Mouse (Mus musculus): Measurements from ENCODE around the gene Fndc3b.
"Not testable (repeated sequence)": the region's sequence is repeated elsewhere in the genome, so short reads cannot be mapped to it uniquely, and the experiment has no call there.

Fndc3b gene

GRCm38 (mm10) chr3:27505582-27505981 lies 205.5 kb downstream of the Fndc3b start:
- no peak for DNase-seq (ENCODE audit: low read depth, low spot score)

GRCm38 (mm10) chr3:27503279-27504038 lies 207.6 kb downstream of the Fndc3b start:
- DNase-seq (ENCODE audit: low read depth, low spot score) = no peak

GRCm38 (mm10) chr3:27495296-27496073 lies 215.6 kb downstream of the Fndc3b start:
- no peak for DNase-seq (ENCODE audit: low read depth, low spot score)

- DNase-seq (ENCODE audit: low read depth, low spot score) = no peak
Measured at GRCm38 (mm10) chr3:27494698-27495097, 216.4 kb downstream of the Fndc3b start.

GRCm38 (mm10) chr3:27494066-27494465 lies 217.0 kb downstream of the Fndc3b start:
- no peak for DNase-seq (ENCODE audit: low read depth, low spot score)

- no peak for DNase-seq (ENCODE audit: low read depth, low spot score)
Measured at GRCm38 (mm10) chr3:27491821-27492220, 219.3 kb downstream of the Fndc3b start.

- DNase-seq (ENCODE audit: low read depth, low spot score) = no peak
Measured at GRCm38 (mm10) chr3:27491367-27491766, 219.7 kb downstream of the Fndc3b start.

GRCm38 (mm10) chr3:27490891-27491290 lies 220.2 kb downstream of the Fndc3b start:
- DNase-seq (ENCODE audit: low read depth, low spot score) = no peak

GRCm38 (mm10) chr3:27489550-27489949 lies 221.6 kb downstream of the Fndc3b start:
- no peak for DNase-seq (ENCODE audit: low read depth, low spot score)

- DNase-seq (ENCODE audit: low read depth, low spot score) = no peak
Measured at GRCm38 (mm10) chr3:27485141-27485540, 226.0 kb downstream of the Fndc3b start.

- DNase-seq (ENCODE audit: low read depth, low spot score) = no peak
Measured at GRCm38 (mm10) chr3:27484698-27485097, 226.4 kb downstream of the Fndc3b start.

GRCm38 (mm10) chr3:27483762-27484161 lies 227.3 kb downstream of the Fndc3b start:
- DNase-seq (ENCODE audit: low read depth, low spot score) = no peak

GRCm38 (mm10) chr3:27483321-27483720 lies 227.8 kb downstream of the Fndc3b start:
- no peak for DNase-seq (ENCODE audit: low read depth, low spot score)

- DNase-seq (ENCODE audit: low read depth, low spot score) = no peak
Measured at GRCm38 (mm10) chr3:27481738-27482137, 229.4 kb downstream of the Fndc3b start.

- no peak for DNase-seq (ENCODE audit: low read depth, low spot score)
Measured at GRCm38 (mm10) chr3:27479378-27479777, 231.7 kb downstream of the Fndc3b start.

GRCm38 (mm10) chr3:27478563-27479156 lies 232.4 kb downstream of the Fndc3b start:
- no peak for DNase-seq (ENCODE audit: low read depth, low spot score)

GRCm38 (mm10) chr3:27477749-27478148 lies 233.4 kb downstream of the Fndc3b start:
- DNase-seq (ENCODE audit: low read depth, low spot score) = not testable (repeated sequence)

- no peak for DNase-seq (ENCODE audit: low read depth, low spot score)
Measured at GRCm38 (mm10) chr3:27475899-27476298, 235.2 kb downstream of the Fndc3b start.

- DNase-seq (ENCODE audit: low read depth, low spot score) = no peak
Measured at GRCm38 (mm10) chr3:27473801-27474599, 237.1 kb downstream of the Fndc3b start.

GRCm38 (mm10) chr3:27472846-27473245 lies 238.3 kb downstream of the Fndc3b start:
- no peak for DNase-seq (ENCODE audit: low read depth, low spot score)

GRCm38 (mm10) chr3:27470781-27471180 lies 240.3 kb downstream of the Fndc3b start:
- DNase-seq (ENCODE audit: low read depth, low spot score) = no peak

GRCm38 (mm10) chr3:27469971-27470370 lies 241.1 kb downstream of the Fndc3b start:
- no peak for DNase-seq (ENCODE audit: low read depth, low spot score)

All from c-Kit-negative CD71-positive TER-119-positive erythroid progenitor cells, embryonic 14.5 days (primary cell).